Comparison of ENCODE assay signal across 11 mouse cellular contexts in genomic region chr9:114650938-114651634, GRCm38 (mm10). TPM values are rescaled to one million over a fixed set of nuclear protein-coding genes. Genes with fewer than 3 reads are reported as not detected.
DNase-seq lines count a peak whose midpoint lies in the region; ATAC-seq lines count a peak whose summit lies in the region.
"Had no signal": no experiment of that assay in that cellular context is flagged by ENCODE, and none has a peak within 500 bp of the region (broad histone marks: within the 10 kb centered on the region; RNA-seq: fewer than 3 reads in every experiment).

No protein-coding gene starts in this region.

- H3K4me3 ChIP-seq in heart, embryonic 10.5 days, result 0 out of 2 replicates have a peak overlapping the region, but pooled peaks have one; percentile 1
- no peak overlapping the region for H3K4me3 ChIP-seq in midbrain, embryonic 11.5 days (ENCODE audit: low read depth, low read length)
- no peak overlapping the region for H3K4me3 ChIP-seq in midbrain, embryonic 16.5 days (ENCODE audit: low read depth, low read length)
- H3K4me3 ChIP-seq: gastrocnemius, adult 2 months had no signal

- H3K4me1 ChIP-seq in heart, embryonic 10.5 days, result no peaks in the 10 kb centered on the region
- H3K4me1 ChIP-seq in midbrain, embryonic 11.5 days (ENCODE audit: control insufficient read depth, insufficient read depth, low read length), result no peaks in the 10 kb centered on the region
- no peaks in the 10 kb centered on the region for H3K4me1 ChIP-seq in midbrain, embryonic 16.5 days (ENCODE audit: control insufficient read depth, insufficient read depth, low read length)

- no peak for DNase-seq in heart, embryonic 10.5 days (ENCODE audit: low spot score)
- DNase-seq in heart, adult 9 months (ENCODE audit: low spot score in 2 of 2), result no peak
- DNase-seq in midbrain, embryonic 11.5 days (ENCODE audit: low spot score, missing footprints), result peak; percentile 76
- no peak for DNase-seq in adipocyte (ENCODE audit: low spot score)
- no peak for DNase-seq in gastrocnemius, postnatal 4 days (ENCODE audit: low spot score in 2 of 2)
- DNase-seq: gastrocnemius, adult 2 months; right cerebral cortex, postnatal 14 days had no signal

- H3K9ac ChIP-seq in midbrain, embryonic 11.5 days (ENCODE audit: low read length), result no peak overlapping the region
- H3K9ac ChIP-seq in midbrain, embryonic 16.5 days (ENCODE audit: low read depth, low read length), result no peak overlapping the region

- WGBS in heart, embryonic 10.5 days, result 56% methylated on average over 21 of the region's 21 CpGs
- WGBS in midbrain, embryonic 11.5 days, result 62% methylated on average over 21 of the region's 21 CpGs
- 62% methylated on average over 21 of the region's 21 CpGs for WGBS in midbrain, embryonic 16.5 days

- H3K9me3 ChIP-seq in heart, embryonic 10.5 days, result no peaks in the 10 kb centered on the region
- no peaks in the 10 kb centered on the region for H3K9me3 ChIP-seq in midbrain, embryonic 11.5 days (ENCODE audit: control insufficient read depth, low read length)
- H3K9me3 ChIP-seq in midbrain, embryonic 16.5 days (replicated peaks; ENCODE audit: control insufficient read depth, low read length, poor library complexity, severe bottlenecking), result no peaks in the 10 kb centered on the region

- no peaks in the 10 kb centered on the region for H3K36me3 ChIP-seq in heart, embryonic 10.5 days
- no peaks in the 10 kb centered on the region for H3K36me3 ChIP-seq in midbrain, embryonic 11.5 days (ENCODE audit: control insufficient read depth, insufficient read depth, low read length)
- no peaks in the 10 kb centered on the region for H3K36me3 ChIP-seq in midbrain, embryonic 16.5 days (ENCODE audit: control insufficient read depth, insufficient read depth, low read length)

- no peak overlapping the region for H3K4me2 ChIP-seq in midbrain, embryonic 11.5 days
- no peak overlapping the region for H3K4me2 ChIP-seq in midbrain, embryonic 16.5 days (ENCODE audit: low read length)

- no peak overlapping the region for H3K27ac ChIP-seq in heart, embryonic 10.5 days
- no peak overlapping the region for H3K27ac ChIP-seq in midbrain, embryonic 11.5 days (ENCODE audit: low read depth, low read length)
- H3K27ac ChIP-seq in midbrain, embryonic 16.5 days (ENCODE audit: low read length), result no peak overlapping the region
- H3K27ac ChIP-seq: gastrocnemius, adult 2 months; hindbrain, postnatal 0 days had no signal

- ATAC-seq in midbrain, embryonic 11.5 days (ENCODE audit: low FRiP score), result no peak
- ATAC-seq in midbrain, embryonic 16.5 days, result no peak
- peak; percentile 76 for ATAC-seq in common myeloid progenitor, adult 5-6 weeks (replicated peaks; ENCODE audit: low read depth, poor library complexity, severe bottlenecking)
- ATAC-seq in megakaryocyte-erythroid progenitor cell, adult 5-6 weeks (replicated peaks; ENCODE audit: low FRiP score, low TSS enrichment, poor library complexity, severe bottlenecking), result peak; percentile 52
- ATAC-seq: hindbrain, postnatal 0 days had no signal

- H3K27me3 ChIP-seq in heart, embryonic 10.5 days (ENCODE audit: insufficient read depth, poor library complexity, severe bottlenecking), result no peaks in the 10 kb centered on the region
- H3K27me3 ChIP-seq in midbrain, embryonic 11.5 days (ENCODE audit: control insufficient read depth, insufficient read depth, low read length), result no peaks in the 10 kb centered on the region
- no peaks in the 10 kb centered on the region for H3K27me3 ChIP-seq in midbrain, embryonic 16.5 days (ENCODE audit: control insufficient read depth, insufficient read depth, low read depth, low read length)

RNA-seq across cellular contexts. Expression of gene Cnot10, which starts 11.1 kb away (rescaled TPM):
- 44.8 and 53.3 TPM in 2 replicates for polyA plus RNA-seq in heart, embryonic 10.5 days (2016; fragmentation: Nextera tagmentation; extraction: Ambion mirVana)
- 67.4 and 69.3 TPM in 2 replicates for polyA plus RNA-seq in midbrain, embryonic 11.5 days (2014; fragmentation: Nextera tagmentation; extraction: Ambion mirVana)
- polyA plus RNA-seq in midbrain, embryonic 16.5 days (2015; fragmentation: Nextera tagmentation; extraction: Ambion mirVana), result 54.0 and 59.3 TPM in 2 replicates
- total RNA-seq in common myeloid progenitor, adult 5-6 weeks (2017), result 43.4 and 57.1 TPM in 2 replicates
- total RNA-seq in megakaryocyte-erythroid progenitor cell, adult 5-6 weeks (2014; fragmentation: Nextera tagmentation), result 44.6 and 44.7 TPM in 2 replicates
- 65.3 and 68.0 TPM in 2 replicates for total RNA-seq in megakaryocyte-erythroid progenitor cell, adult 5-6 weeks (2017)
- 10 to 100 TPM; 31.3 to 37.0 TPM for total RNA-seq in gastrocnemius, postnatal 4 days (2021)

RNA-seq across cellular contexts. Expression of gene Dync1li1, which starts 37.5 kb away (rescaled TPM):
- 71.3 and 83.9 TPM in 2 replicates for polyA plus RNA-seq in heart, embryonic 10.5 days (2016; fragmentation: Nextera tagmentation; extraction: Ambion mirVana)
- 79.4 and 99.6 TPM in 2 replicates for polyA plus RNA-seq in midbrain, embryonic 11.5 days (2014; fragmentation: Nextera tagmentation; extraction: Ambion mirVana)
- polyA plus RNA-seq in midbrain, embryonic 16.5 days (2015; fragmentation: Nextera tagmentation; extraction: Ambion mirVana), result 118 and 130 TPM in 2 replicates
- total RNA-seq in common myeloid progenitor, adult 5-6 weeks (2017), result 35.9 and 44.7 TPM in 2 replicates
- 28.2 and 29.8 TPM in 2 replicates for total RNA-seq in megakaryocyte-erythroid progenitor cell, adult 5-6 weeks (2014; fragmentation: Nextera tagmentation)
- total RNA-seq in megakaryocyte-erythroid progenitor cell, adult 5-6 weeks (2017), result 40.9 and 52.6 TPM in 2 replicates
- total RNA-seq in gastrocnemius, postnatal 4 days (2021), result 10 to 100 TPM; 44.3 to 46.6 TPM

Comparison
In these comparisons a context has a peak if more than half of its experiments do, and no peak if none do; other contexts are left out.
1. ATAC-seq: peak in common myeloid progenitor, adult 5-6 weeks (single experiment) and megakaryocyte-erythroid progenitor cell, adult 5-6 weeks (single experiment); none in midbrain, embryonic 11.5 days (single experiment) and midbrain, embryonic 16.5 days (single experiment).